Mouse (Mus musculus): ENCODE measurements around the gene Rnase12. TPM values are rescaled to one million over a fixed set of nuclear protein-coding genes. Genes with fewer than 3 reads are reported as not detected.
A peak's percentile ranks its signal among the peaks of the same experiment; 100 is the strongest.

The Rnase12 gene
- polyA plus RNA-seq, 1 experiment from 2014 or later, result not detected

DNA sequence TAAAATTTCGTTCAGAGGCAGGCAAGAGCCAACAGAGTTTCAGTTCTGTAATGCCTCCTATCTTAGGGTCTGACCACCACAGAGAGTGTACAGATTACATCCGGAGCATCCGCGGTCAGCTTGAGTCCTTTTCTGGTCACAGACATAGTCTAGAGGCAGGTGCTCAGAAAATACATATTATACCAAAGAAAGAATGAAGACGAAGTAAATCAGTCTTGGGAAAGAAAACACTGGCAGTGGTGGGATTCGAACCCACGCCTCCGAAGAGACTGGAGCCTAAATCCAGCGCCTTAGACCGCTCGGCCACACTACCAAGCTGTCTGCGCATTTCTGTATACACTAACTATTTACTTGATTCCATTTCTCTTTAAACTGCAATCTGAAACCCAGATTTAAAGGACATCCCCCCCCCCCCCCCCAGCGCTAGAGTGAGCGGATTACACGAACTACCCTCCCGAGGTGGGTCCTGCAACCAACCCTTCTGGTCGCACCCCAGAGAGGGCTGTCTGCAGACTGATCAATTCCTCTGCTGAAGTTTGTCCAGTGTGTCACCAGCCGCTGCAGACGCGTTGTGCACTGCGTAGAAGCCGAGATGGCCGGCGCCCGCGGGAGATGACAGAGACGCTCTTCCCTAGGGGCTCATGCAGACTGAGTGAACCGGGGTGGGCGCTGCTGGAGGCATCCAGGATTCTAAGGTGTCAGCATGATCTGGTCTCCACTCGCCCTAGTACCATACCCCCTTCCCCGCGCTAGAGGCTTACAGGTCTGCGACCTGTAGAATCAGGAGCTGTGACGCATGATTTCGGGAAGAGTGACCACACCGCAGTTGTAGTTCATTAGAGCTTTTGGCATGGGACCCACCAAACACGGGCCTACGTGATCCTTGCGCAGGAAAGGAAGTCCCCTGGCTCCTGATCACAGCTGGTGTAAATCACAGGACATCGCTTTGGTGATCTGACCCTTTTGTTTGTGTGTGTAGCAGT is 25.4 kb upstream of the Rnase12 start:
- H3K27me3 ChIP-seq, result peaks cover 9% of the 10 kb centered on the region; the same call in 1 of the 2 replicates
- peak overlapping the region; percentile 90 for H3K4me2 ChIP-seq
- H3K4me3 ChIP-seq, result peak overlapping the region; percentile 59
- peak; percentile 22; the same call in 1 of the 2 replicates for ATAC-seq (ENCODE audit: insufficient number of reproducible peaks, insufficient read depth, low FRiP score, low TSS enrichment, low read depth)
- no peaks in the 10 kb centered on the region for H3K9me3 ChIP-seq
- peaks cover 15% of the 10 kb centered on the region; the same call in 1 of the 2 replicates for H3K4me1 ChIP-seq
- no peak overlapping the region for H3K27ac ChIP-seq
- no peaks in the 10 kb centered on the region for H3K36me3 ChIP-seq
- 2% methylated on average over 40 of the region's 40 CpGs for WGBS
- H3K9ac ChIP-seq, result peak overlapping the region; percentile 74

DNA sequence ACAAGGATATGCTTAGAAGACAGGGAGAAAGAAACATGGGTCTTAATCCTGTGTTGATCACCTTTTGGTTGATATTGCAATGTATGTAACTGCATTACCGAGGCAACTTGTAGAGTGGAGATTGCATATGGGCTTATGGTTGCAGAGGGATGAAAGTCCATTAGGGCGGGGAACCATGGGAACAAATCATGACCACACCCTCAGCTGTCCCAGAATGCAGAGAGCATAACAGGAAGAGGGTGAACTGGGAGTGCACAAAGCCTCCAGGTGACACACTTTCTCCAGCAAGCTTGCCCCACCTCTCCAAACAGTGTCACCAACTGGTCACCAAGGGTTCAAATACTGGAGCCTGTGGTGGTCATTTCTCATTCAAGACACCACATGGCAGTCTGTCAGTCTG is 23.6 kb upstream of the Rnase12 start:
- H3K36me3 ChIP-seq, result no peaks in the 10 kb centered on the region
- ATAC-seq (ENCODE audit: insufficient number of reproducible peaks, insufficient read depth, low FRiP score, low TSS enrichment, low read depth), result no peak
- H3K9ac ChIP-seq, result no peak overlapping the region
- H3K9me3 ChIP-seq, result no peaks in the 10 kb centered on the region
- no peak overlapping the region for H3K27ac ChIP-seq
- no peak overlapping the region for H3K4me2 ChIP-seq
- H3K4me3 ChIP-seq, result no peak overlapping the region
- WGBS, result 84% methylated on average over 2 of the region's 2 CpGs
- peaks cover 9% of the 10 kb centered on the region; the same call in 1 of the 2 replicates for H3K27me3 ChIP-seq
- H3K4me1 ChIP-seq, result peaks cover 15% of the 10 kb centered on the region; the same call in 1 of the 2 replicates

DNA sequence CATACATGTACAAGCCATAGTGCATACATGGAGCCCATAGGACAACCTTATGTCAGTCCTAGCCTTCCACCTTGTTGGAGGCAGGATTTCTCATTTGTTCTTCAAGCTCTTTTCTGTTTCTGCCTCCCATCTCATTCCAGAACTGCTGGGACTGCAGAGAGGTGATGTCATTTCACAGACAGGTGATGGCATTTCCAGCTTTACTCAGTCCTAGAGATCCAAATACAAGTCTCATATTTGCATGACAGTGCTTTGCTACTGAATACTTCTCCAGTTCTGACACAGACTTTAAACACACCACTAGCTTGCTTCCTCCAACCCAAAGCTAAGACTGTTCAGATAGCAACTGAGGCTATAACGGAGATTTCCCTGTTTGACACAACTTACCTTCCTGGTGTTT is 21.7 kb upstream of the Rnase12 start:
- Histone ChIP-seq H3K9me3 (no peaks in the 10 kb centered on the region), H3K27ac (no peak overlapping the region), H3K36me3 (no peaks in the 10 kb centered on the region), H3K9ac (no peak overlapping the region), H3K4me3 (no peak overlapping the region), H3K4me1 (peaks cover 15% of the 10 kb centered on the region; the same call in 1 of the 2 replicates), H3K4me2 (no peak overlapping the region), H3K27me3 (peaks cover 9% of the 10 kb centered on the region; the same call in 1 of the 2 replicates)
- ATAC-seq (ENCODE audit: insufficient number of reproducible peaks, insufficient read depth, low FRiP score, low TSS enrichment, low read depth), result no peak
- WGBS, result 78% methylated on average over 1 of the region's 1 CpGs

DNA sequence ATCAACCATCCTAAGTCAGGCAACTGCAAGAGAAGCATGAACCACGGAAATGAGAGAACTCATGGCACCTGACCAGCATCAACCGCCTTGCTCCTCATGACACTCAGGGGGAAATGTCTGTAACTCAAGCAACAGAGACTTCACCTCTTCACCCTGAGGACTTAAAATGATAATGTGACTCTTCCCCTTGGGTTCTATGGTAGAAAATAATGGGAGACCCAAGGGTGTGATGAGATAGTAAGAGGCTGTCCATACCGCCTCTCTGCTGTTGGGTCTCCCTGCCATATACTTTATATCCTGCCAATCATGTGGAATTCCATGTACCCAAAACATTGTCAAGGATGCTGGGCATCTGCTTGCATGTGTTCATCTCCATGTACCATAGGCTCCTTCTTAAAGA is 16.9 kb upstream of the Rnase12 start, which contains the start of gene Olfr750:
Olfr750 (minus strand) TSS at position 101 of the 400 bp plus-strand sequence.
- Histone ChIP-seq H3K4me1 (no peaks in the 10 kb centered on the region), H3K27ac (no peak within 1 kb of the TSS), H3K9ac (no peak within 1 kb of the TSS), H3K4me2 (no peak within 1 kb of the TSS), H3K27me3 (no peaks in the 10 kb centered on the region), H3K36me3 (no peaks in the 10 kb centered on the region), H3K4me3 (no peak within 1 kb of the TSS), H3K9me3 (no peaks in the 10 kb centered on the region)
- ATAC-seq (ENCODE audit: insufficient number of reproducible peaks, insufficient read depth, low FRiP score, low TSS enrichment, low read depth), result no peak
- 81% methylated on average over 3 of the region's 3 CpGs for WGBS

DNA sequence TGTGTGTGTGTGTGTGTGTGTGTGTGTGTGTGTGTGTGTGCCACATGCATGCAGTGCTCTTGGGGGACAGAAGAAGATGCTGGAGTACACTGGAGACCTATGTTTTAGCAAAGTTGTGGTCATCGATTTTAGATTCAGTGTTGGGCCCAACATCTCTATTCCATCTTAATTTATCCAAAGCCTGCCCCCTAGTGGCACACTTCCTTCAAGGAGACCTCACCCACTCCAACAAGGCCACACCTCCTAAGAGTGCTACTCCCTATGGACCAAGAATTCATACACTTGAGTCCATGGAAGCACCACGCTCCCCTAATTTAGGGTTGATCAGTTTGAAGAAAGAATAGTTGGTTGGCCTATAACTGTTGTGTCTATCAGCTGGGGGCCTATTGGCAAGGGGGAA is 12.2 kb upstream of the Rnase12 start:
- Histone ChIP-seq H3K4me1 (peaks cover 8% of the 10 kb centered on the region; the same call in 1 of the 2 replicates), H3K4me3 (no peak overlapping the region), H3K9me3 (no peaks in the 10 kb centered on the region), H3K9ac (no peak overlapping the region), H3K36me3 (no peaks in the 10 kb centered on the region), H3K27me3 (no peaks in the 10 kb centered on the region), H3K4me2 (no peak overlapping the region), H3K27ac (no peak overlapping the region)
- WGBS, result 87% methylated on average over 2 of the region's 2 CpGs
- ATAC-seq (ENCODE audit: insufficient number of reproducible peaks, insufficient read depth, low FRiP score, low TSS enrichment, low read depth), result no peak

DNA sequence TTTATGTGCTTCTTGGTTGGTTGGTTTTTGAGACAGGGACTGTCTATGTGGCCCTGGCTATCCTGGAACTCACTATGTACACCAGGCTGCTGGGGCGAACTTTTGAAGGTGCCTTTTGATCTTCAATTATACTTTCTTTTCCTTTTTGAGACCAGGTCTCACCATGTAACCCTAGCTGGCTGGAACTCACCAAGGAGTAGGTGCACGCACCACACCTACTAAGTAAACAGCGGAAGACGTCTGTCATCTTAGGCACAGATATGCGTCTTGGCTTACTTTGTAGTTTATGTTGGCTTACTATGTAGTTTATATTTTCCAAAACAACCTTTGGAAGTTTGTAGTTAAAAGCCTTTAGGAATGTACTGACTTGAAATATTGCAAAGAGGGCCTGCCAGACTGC is 11.5 kb upstream of the Rnase12 start:
- no peaks in the 10 kb centered on the region for H3K27me3 ChIP-seq
- no peak overlapping the region for H3K4me2 ChIP-seq

DNA sequence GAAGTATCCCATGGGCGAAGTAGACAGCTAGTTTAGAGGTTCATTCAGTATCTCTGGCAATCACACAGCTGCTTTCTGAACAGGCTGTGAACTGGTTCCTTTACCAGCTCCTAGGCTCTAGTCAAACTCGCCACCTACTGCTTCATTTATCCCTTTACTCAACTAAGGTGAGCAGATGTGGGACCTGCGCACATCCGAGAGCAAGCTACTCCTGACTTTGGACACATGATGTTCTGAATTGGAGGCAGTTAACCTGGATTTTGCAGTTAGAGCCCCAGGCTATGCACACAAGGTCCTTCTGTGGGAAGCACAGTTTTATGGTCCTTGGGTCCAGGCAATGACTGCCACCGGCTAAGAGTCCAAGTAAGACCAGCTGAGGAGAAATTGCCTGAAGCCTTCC is 3.3 kb upstream of the Rnase12 start:
- no peak for ATAC-seq (ENCODE audit: insufficient number of reproducible peaks, insufficient read depth, low FRiP score, low TSS enrichment, low read depth)
- 88% methylated on average over 5 of the region's 5 CpGs for WGBS
- no peak overlapping the region for H3K4me3 ChIP-seq
- H3K27ac ChIP-seq, result no peak overlapping the region
- no peaks in the 10 kb centered on the region for H3K27me3 ChIP-seq
- no peak overlapping the region for H3K9ac ChIP-seq
- no peaks in the 10 kb centered on the region for H3K36me3 ChIP-seq
- no peak overlapping the region for H3K4me2 ChIP-seq
- H3K4me1 ChIP-seq, result no peaks in the 10 kb centered on the region
- no peaks in the 10 kb centered on the region for H3K9me3 ChIP-seq

More for the DNA sequence above, 11.5 kb upstream of the Rnase12 start:
- H3K9ac ChIP-seq, result no peak overlapping the region
- no peak for ATAC-seq (ENCODE audit: insufficient number of reproducible peaks, insufficient read depth, low FRiP score, low TSS enrichment, low read depth)
- WGBS, result 84% methylated on average over 5 of the region's 5 CpGs
- no peak overlapping the region for H3K4me3 ChIP-seq
- peaks cover 8% of the 10 kb centered on the region; the same call in 1 of the 2 replicates for H3K4me1 ChIP-seq
- no peak overlapping the region for H3K27ac ChIP-seq
- H3K36me3 ChIP-seq, result no peaks in the 10 kb centered on the region
- no peaks in the 10 kb centered on the region for H3K9me3 ChIP-seq

DNA sequence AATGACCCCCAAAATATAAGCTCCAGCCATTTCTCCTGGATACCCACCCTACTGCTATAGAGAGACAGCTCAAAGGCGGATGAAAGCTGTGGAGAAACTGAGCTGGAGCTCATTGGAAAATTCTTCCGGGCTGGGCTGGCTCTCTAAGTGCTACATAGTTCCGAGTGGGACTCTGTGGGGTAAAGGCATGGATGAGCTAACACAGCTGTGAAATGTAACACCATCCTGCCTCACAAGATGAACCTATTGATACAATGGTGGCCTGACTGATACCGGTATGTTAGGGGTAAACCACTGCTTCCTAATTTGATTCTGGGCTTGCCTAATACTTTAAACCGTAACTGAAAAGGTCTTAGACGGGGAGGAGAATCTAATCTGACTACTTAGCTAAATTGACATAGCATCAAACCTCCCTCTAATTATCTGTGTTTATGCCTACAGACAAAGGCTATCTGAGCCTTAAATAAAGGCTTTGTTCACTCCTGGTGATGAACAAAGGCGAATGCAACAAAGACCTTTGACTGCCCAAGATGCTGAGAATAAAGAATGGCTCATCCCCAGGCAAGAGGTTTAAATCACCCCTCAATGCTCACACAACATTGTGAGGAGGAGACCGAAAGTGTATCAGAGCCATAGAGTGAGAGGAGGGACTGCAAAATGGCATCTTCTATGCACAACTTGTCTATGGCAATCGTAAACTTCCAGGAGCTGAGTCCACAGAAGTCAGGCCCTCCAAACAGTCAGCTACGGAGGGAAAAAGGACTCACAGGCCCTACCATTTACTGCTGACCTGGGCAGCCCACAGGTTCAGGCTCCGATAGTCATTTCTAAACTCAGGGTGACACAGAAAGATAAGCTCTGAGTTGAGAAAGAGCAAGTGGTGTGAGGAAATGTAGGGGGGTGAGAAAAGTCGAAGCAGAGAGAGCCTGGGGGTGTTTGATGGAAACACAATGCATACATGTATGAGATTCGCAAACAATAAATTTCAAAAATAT is 2.9 kb downstream of the Rnase12 start:
- Histone ChIP-seq H3K4me2 (no peak overlapping the region), H3K4me1 (peaks cover 5% of the 10 kb centered on the region; the same call in 1 of the 2 replicates), H3K27ac (no peak overlapping the region), H3K27me3 (no peaks in the 10 kb centered on the region), H3K9me3 (no peaks in the 10 kb centered on the region), H3K9ac (no peak overlapping the region), H3K36me3 (no peaks in the 10 kb centered on the region), H3K4me3 (no peak overlapping the region)
- 37% methylated on average over 13 of the region's 13 CpGs for WGBS
- ATAC-seq (ENCODE audit: insufficient number of reproducible peaks, insufficient read depth, low FRiP score, low TSS enrichment, low read depth), result no peak

DNA sequence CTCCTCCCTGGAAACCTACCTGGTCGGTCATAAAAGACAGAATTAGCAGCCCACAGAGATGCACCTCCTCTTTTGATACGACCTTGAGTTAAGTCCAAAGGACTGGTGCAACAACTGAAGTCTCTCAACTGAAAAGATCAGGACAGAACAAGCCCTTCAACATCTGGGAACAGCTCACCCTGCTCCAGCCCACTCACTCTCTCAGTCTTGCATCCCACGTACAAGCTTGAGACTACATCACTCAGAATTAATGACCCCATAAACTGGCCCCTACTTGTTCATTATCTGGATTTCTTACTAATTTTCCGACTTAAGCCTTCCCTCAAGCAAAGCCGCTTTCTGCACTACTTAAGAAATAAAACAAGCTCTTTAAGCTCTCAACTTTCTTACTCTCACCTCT is 4.3 kb downstream of the Rnase12 start:
- Histone ChIP-seq H3K4me2 (no peak overlapping the region), H3K27ac (no peak overlapping the region), H3K4me1 (peaks cover 5% of the 10 kb centered on the region; the same call in 1 of the 2 replicates), H3K4me3 (no peak overlapping the region), H3K27me3 (no peaks in the 10 kb centered on the region), H3K9ac (no peak overlapping the region), H3K9me3 (no peaks in the 10 kb centered on the region), H3K36me3 (no peaks in the 10 kb centered on the region)
- 55% methylated on average over 5 of the region's 5 CpGs for WGBS
- ATAC-seq (ENCODE audit: insufficient number of reproducible peaks, insufficient read depth, low FRiP score, low TSS enrichment, low read depth), result no peak

DNA sequence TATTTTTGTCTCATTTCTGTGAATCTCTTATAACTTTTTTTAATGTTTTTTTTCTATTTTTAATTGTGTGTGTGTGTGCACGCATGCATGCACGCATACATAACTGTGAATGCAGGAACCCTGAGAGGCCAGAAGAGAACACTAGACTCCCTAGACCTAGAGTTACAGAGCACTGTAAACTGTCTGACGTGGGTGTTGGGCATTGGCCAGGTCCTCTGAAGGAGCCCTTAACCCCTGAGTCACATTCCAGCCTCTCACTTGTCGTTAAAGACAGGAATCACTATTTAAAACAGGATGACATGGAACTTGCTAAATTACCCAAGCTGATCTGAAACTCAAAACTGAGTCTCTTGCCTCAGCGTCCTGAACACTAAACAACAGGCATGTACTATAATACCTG is 5.5 kb downstream of the Rnase12 start:
- no peak for ATAC-seq (ENCODE audit: insufficient number of reproducible peaks, insufficient read depth, low FRiP score, low TSS enrichment, low read depth)
- no peak overlapping the region for H3K4me2 ChIP-seq
- 50% methylated on average over 5 of the region's 5 CpGs for WGBS

DNA sequence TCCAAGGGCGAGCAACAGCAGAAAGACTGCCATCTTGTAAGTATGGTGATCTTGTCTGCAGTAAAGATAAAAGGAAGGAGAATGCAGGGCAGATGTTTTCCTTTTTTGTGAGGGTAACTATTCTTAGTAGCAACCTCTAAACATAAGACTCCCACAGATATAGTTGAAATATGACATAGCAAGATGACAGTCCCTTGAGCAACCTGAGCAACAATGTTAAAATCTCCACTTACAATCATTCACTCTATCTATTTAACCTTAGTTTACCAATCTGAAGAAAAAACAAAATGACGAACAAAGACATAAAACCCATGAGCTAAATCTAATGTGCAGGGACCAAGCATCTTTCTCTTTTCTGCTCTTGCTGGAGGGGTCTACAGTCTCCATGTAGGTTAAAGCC is 7.4 kb downstream of the Rnase12 start, which contains the start of gene Rnase11:
Rnase11 (minus strand) TSS at position 101 of the 400 bp plus-strand sequence.
- Histone ChIP-seq H3K36me3 (no peaks in the 10 kb centered on the region), H3K4me1 (peaks cover 5% of the 10 kb centered on the region; the same call in 1 of the 2 replicates), H3K9ac (no peak within 1 kb of the TSS), H3K27me3 (no peaks in the 10 kb centered on the region), H3K4me3 (no peak within 1 kb of the TSS), H3K4me2 (no peak within 1 kb of the TSS), H3K27ac (no peak within 1 kb of the TSS), H3K9me3 (no peaks in the 10 kb centered on the region)
- 78% methylated on average over 2 of the region's 2 CpGs for WGBS
- no peak for ATAC-seq (ENCODE audit: insufficient number of reproducible peaks, insufficient read depth, low FRiP score, low TSS enrichment, low read depth)

More for the DNA sequence above, 5.5 kb downstream of the Rnase12 start:
- no peaks in the 10 kb centered on the region for H3K9me3 ChIP-seq
- H3K36me3 ChIP-seq, result no peaks in the 10 kb centered on the region
- peaks cover 5% of the 10 kb centered on the region; the same call in 1 of the 2 replicates for H3K4me1 ChIP-seq
- no peak overlapping the region for H3K4me3 ChIP-seq
- H3K27me3 ChIP-seq, result no peaks in the 10 kb centered on the region
- H3K27ac ChIP-seq, result no peak overlapping the region
- no peak overlapping the region for H3K9ac ChIP-seq
